Mouse (Mus musculus) cortical plate, adult 2 months (tissue): ENCODE results near the gene Myl10.

Source experiments
- CTCF ChIP-seq: fragments of 200-500 bp; IDR thresholded peaks from 2 replicates; pipeline ENCODE4 v1.5.1; 2011; ENCODE audit warnings: mild to moderate bottlenecking, control low read depth, low read length; ENCODE audit not compliant: insufficient read depth; ENCODE audit errors: extremely low read depth
- POLR2A ChIP-seq: fragments of 200-500 bp; IDR thresholded peaks from 2 replicates; pipeline ENCODE4 v1.6.1; 2011; ENCODE audit warnings: mild to moderate bottlenecking, low read length, control low read depth; ENCODE audit not compliant: insufficient read depth; ENCODE audit errors: extremely low read depth

- no peak for TF ChIP-seq CTCF
- TF ChIP-seq POLR2A, result no peak
Measured at GRCm38 (mm10) chr5:136716696-136717572, 24.0 kb downstream of the Myl10 start.
